Mouse (Mus musculus): ENCODE data around the gene Ppp4r2. TPM values are rescaled to one million over a fixed set of nuclear protein-coding genes. Genes with fewer than 3 reads are reported as not detected.

Gene Ppp4r2
- polyA plus RNA-seq, 1 experiment from 2014 or later = 33.9 TPM

GRCm38 (mm10) chr6:100831188-100831587 is 2.2 kb upstream of the Ppp4r2 start:
- Histone ChIP-seq H3K9me3 (ENCODE audit: low read depth, low read length) (no peaks in the 10 kb centered on the region), H3K27ac (ENCODE audit: low read depth) (no peak overlapping the region), H3K36me3 (ENCODE audit: insufficient read depth) (peaks cover 12% of the 10 kb centered on the region), H3K4me2 (no peak overlapping the region), H3K9ac (no peak overlapping the region), H3K4me3 (ENCODE audit: low read depth, low read length) (no peak overlapping the region), H3K4me1 (ENCODE audit: insufficient read depth) (0 out of 2 replicates have a peak, but pooled peaks cover 4% of the 10 kb centered on the region), H3K27me3 (ENCODE audit: insufficient read depth, low read length) (no peaks in the 10 kb centered on the region)
- no peak for DNase-seq
- no peak for ATAC-seq (ENCODE audit: insufficient read depth)
- 74% methylated on average over 3 of the region's 3 CpGs for WGBS
- TF ChIP-seq CTCF (IDR thresholded peaks at IDR 0.05; ENCODE audit: low read depth) = no peak

- no peaks in the 10 kb centered on the region for H3K27me3 ChIP-seq (ENCODE audit: insufficient read depth, low read length)
- H3K9me3 ChIP-seq (ENCODE audit: low read depth, low read length) = no peaks in the 10 kb centered on the region
- TF ChIP-seq CTCF (IDR thresholded peaks at IDR 0.05; ENCODE audit: low read depth) = no peak
- ATAC-seq (ENCODE audit: insufficient read depth) (no peak), DNase-seq (peak; percentile 15)
- H3K4me3 ChIP-seq (ENCODE audit: low read depth, low read length) = no peak overlapping the region
- H3K4me1 ChIP-seq (ENCODE audit: insufficient read depth) = 0 out of 2 replicates have a peak, but pooled peaks cover 4% of the 10 kb centered on the region
- no peak overlapping the region for H3K27ac ChIP-seq (ENCODE audit: low read depth)
- no peak overlapping the region for H3K9ac ChIP-seq
- H3K36me3 ChIP-seq (ENCODE audit: insufficient read depth) = peaks cover 17% of the 10 kb centered on the region
- no peak overlapping the region for H3K4me2 ChIP-seq
- 77% methylated on average over 6 of the region's 6 CpGs for WGBS
These were observed 1.7 kb upstream of the Ppp4r2 start for GRCm38 (mm10) chr6:100831751-100832150.

GRCm38 (mm10) chr6:100833811-100834481 is 524 bp downstream of the Ppp4r2 start:
- peak; percentile 68 for DNase-seq
- ATAC-seq (ENCODE audit: insufficient read depth) = peak; percentile 86
- Histone ChIP-seq H3K27me3 (ENCODE audit: insufficient read depth, low read length) (no peaks in the 10 kb centered on the region), H3K4me1 (ENCODE audit: insufficient read depth) (0 out of 2 replicates have a peak, but pooled peaks cover 4% of the 10 kb centered on the region), H3K36me3 (ENCODE audit: insufficient read depth) (peaks cover 38% of the 10 kb centered on the region), H3K9ac (peak overlapping the region; percentile 83), H3K4me3 (ENCODE audit: low read depth, low read length) (peak overlapping the region; percentile 80), H3K9me3 (ENCODE audit: low read depth, low read length) (no peaks in the 10 kb centered on the region), H3K4me2 (peak overlapping the region; percentile 67), H3K27ac (ENCODE audit: low read depth) (peak overlapping the region; percentile 90)
- under 1% methylated on average over 55 of the region's 72 CpGs for WGBS
- peak; percentile 58 for TF ChIP-seq CTCF (IDR thresholded peaks at IDR 0.05; ENCODE audit: low read depth)

- no peak for ATAC-seq (ENCODE audit: insufficient read depth)
- 24% methylated on average over 9 of the region's 9 CpGs for WGBS
- no peak for DNase-seq
These were observed 1.2 kb downstream of the Ppp4r2 start for GRCm38 (mm10) chr6:100834489-100835160.

GRCm38 (mm10) chr6:100845058-100845457 is 11.6 kb downstream of the Ppp4r2 start:
- no peak overlapping the region for H3K4me3 ChIP-seq (ENCODE audit: low read depth, low read length)
- H3K4me1 ChIP-seq (ENCODE audit: insufficient read depth) = no peaks in the 10 kb centered on the region
- H3K27me3 ChIP-seq (ENCODE audit: insufficient read depth, low read length) = no peaks in the 10 kb centered on the region
- peaks cover 57% of the 10 kb centered on the region for H3K36me3 ChIP-seq (ENCODE audit: insufficient read depth)
- H3K4me2 ChIP-seq = no peak overlapping the region
- WGBS = 93% methylated on average over 4 of the region's 4 CpGs
- ATAC-seq (ENCODE audit: insufficient read depth) = no peak
- H3K9me3 ChIP-seq (ENCODE audit: low read depth, low read length) = no peaks in the 10 kb centered on the region
- no peak for TF ChIP-seq CTCF (IDR thresholded peaks at IDR 0.05; ENCODE audit: low read depth)
- no peak for DNase-seq
- H3K9ac ChIP-seq = no peak overlapping the region
- H3K27ac ChIP-seq (ENCODE audit: low read depth) = no peak overlapping the region

More at GRCm38 (mm10) chr6:100834489-100835160, 1.2 kb downstream of the Ppp4r2 start:
- Histone ChIP-seq H3K9me3 (ENCODE audit: low read depth, low read length) (no peaks in the 10 kb centered on the region), H3K4me3 (ENCODE audit: low read depth, low read length) (peak overlapping the region; percentile 80), H3K4me1 (ENCODE audit: insufficient read depth) (0 out of 2 replicates have a peak, but pooled peaks cover 4% of the 10 kb centered on the region), H3K27me3 (ENCODE audit: insufficient read depth, low read length) (no peaks in the 10 kb centered on the region), H3K4me2 (peak overlapping the region; percentile 67), H3K27ac (ENCODE audit: low read depth) (peak overlapping the region; percentile 90; the same call in 1 of the 2 replicates), H3K36me3 (ENCODE audit: insufficient read depth) (peaks cover 43% of the 10 kb centered on the region), H3K9ac (peak overlapping the region; percentile 83)
- no peak for TF ChIP-seq CTCF (IDR thresholded peaks at IDR 0.05; ENCODE audit: low read depth)

GRCm38 (mm10) chr6:100847264-100847663 is 13.8 kb downstream of the Ppp4r2 start:
- DNase-seq (no peak), ATAC-seq (ENCODE audit: insufficient read depth) (no peak)
- no peaks in the 10 kb centered on the region for H3K4me1 ChIP-seq (ENCODE audit: insufficient read depth)
- no peak overlapping the region for H3K27ac ChIP-seq (ENCODE audit: low read depth)
- H3K4me2 ChIP-seq = no peak overlapping the region
- H3K9ac ChIP-seq = no peak overlapping the region
- TF ChIP-seq CTCF (IDR thresholded peaks at IDR 0.05; ENCODE audit: low read depth) = no peak
- no peaks in the 10 kb centered on the region for H3K9me3 ChIP-seq (ENCODE audit: low read depth, low read length)
- H3K27me3 ChIP-seq (ENCODE audit: insufficient read depth, low read length) = no peaks in the 10 kb centered on the region
- 75% methylated on average over 5 of the region's 5 CpGs for WGBS
- H3K4me3 ChIP-seq (ENCODE audit: low read depth, low read length) = no peak overlapping the region
- H3K36me3 ChIP-seq (ENCODE audit: insufficient read depth) = peaks cover 49% of the 10 kb centered on the region

GRCm38 (mm10) chr6:100848682-100849375 is 15.4 kb downstream of the Ppp4r2 start:
- H3K4me1 ChIP-seq (ENCODE audit: insufficient read depth) = no peaks in the 10 kb centered on the region
- H3K9me3 ChIP-seq (ENCODE audit: low read depth, low read length) = no peaks in the 10 kb centered on the region
- ATAC-seq (ENCODE audit: insufficient read depth) (no peak), DNase-seq (no peak)
- no peak overlapping the region for H3K9ac ChIP-seq
- no peaks in the 10 kb centered on the region for H3K27me3 ChIP-seq (ENCODE audit: insufficient read depth, low read length)
- H3K4me3 ChIP-seq (ENCODE audit: low read depth, low read length) = no peak overlapping the region
- H3K4me2 ChIP-seq = no peak overlapping the region
- TF ChIP-seq CTCF (IDR thresholded peaks at IDR 0.05; ENCODE audit: low read depth) = no peak
- H3K36me3 ChIP-seq (ENCODE audit: insufficient read depth) = peaks cover 38% of the 10 kb centered on the region
- 79% methylated on average over 9 of the region's 9 CpGs for WGBS
- H3K27ac ChIP-seq (ENCODE audit: low read depth) = no peak overlapping the region

Data from lung, embryonic 14.5 days (tissue).